Mouse (Mus musculus): Measurements from ENCODE around the gene Zfp385b.

Gene Zfp385b

DNA sequence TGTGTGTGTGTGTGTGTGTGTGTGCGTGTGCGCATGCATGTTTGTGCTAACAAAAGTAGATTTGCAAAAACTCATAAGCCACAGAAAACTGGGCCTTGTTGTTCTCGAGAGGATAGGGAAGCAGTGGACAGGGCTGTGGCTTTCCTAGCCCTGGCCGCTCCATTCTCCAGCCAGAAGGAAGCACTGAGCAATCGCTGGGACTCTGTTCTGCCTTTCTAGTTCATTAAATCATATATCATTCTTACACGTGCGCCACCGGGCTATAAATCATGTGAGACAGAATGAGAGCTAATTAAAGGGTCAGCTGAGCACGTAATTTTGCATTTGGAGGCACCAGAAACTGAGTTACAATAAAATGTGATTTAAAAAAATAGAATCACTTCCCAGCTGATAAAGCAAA lies 29.1 kb downstream of the Zfp385b start:
- no peak for DNase-seq (ENCODE audit: low spot score)

DNA sequence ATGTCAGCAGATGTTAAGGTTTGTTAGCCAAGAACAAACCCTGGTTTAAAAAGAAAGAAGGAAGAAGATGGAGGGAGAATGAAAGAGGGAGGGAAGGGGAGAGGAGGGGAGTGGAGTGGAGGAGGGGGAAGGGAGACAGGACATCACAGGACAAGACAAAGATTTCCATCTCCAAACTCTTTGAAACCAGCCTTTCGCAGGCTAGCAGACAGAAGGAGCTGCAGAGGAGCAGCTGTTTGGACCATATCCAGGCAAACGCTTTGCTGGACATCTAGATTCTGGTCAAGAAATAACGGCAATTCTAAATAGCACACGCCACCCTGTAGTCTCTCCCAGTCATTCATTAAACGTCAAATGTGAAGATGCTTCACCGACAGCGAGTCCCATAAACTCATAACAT lies 38.0 kb downstream of the Zfp385b start:
- no peak for DNase-seq (ENCODE audit: low spot score)

DNA sequence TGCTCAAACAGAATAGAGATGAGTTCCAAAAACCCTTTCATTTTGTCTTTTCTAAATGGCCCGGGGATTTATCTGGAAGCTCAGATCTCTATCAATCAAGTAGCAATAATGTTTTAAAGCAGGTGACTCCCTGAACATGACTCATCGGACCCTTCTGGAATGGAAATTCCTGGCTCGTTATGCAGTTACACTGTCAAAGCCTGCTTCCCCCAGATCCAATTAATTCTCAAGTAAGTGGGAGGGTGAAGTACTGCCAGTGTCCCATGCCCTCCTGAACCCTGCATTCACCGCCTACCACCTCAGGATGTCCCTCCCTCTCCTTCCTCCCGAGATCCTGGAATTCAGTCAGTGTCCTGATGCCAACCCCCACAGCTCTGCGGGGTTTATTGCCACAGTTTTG lies 41.7 kb downstream of the Zfp385b start:
- peak; percentile 44 for DNase-seq (ENCODE audit: low spot score)

DNA sequence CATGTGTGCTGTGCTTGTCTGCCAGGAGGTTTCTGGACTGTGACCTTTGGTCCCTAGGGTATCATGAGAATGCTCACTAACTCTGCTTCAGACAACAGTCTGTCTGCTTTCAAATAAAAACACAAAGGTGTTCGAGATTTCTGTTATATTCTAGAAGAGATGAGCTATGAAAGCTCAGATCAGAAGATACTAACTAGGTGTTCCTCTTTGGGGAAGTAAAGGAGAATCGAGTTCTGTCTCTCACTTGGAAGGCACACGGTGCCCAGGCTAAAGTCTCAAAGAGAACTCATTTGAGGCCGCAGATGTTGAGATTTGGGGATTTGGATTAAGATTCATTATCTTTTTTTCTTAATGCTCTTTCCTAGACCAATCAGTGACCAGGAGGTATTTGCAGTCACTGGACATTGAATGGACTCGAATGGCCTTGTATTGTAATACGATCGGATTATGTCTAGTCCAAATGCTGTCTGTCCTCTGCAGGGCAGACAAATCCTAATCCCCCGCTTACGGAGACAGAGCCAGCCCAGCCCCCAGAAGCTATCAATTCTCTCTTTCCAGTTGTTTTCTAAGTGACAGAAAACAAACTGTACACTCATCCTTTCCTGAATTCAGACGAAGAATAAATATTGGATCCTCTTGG lies 42.3 kb downstream of the Zfp385b start:
- peak; percentile 46 for DNase-seq (ENCODE audit: low spot score)

DNA sequence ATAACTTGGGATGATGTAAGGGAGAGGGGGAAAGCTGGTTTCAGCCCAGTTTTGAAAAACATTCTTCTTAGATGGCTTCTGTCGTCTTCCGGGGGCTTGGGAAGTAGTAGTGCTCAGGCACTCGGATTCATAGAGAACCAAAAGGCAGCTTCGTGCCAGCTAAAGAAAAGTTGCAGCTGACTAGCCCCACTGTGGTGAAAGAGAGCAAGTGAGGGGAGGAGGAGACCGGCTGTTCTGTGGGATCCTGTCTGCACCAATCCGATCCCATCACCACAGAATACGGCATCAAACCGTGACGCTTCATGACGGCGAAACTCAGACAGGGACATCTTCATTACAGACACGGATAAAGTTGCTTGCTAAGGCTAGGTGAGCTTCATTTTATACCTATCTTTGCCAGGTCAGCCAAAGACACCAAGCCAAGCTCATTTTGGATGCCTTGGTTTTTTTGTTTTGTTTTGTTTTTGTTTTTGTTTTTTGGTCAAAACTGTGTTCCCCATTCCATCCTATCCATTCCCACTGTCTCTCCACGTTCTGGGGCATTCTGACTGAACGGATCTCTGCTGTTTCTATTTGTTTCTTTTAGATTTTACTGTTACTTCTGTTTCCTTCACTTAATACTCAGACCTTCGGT lies 44.1 kb downstream of the Zfp385b start:
- peak; percentile 28 for DNase-seq (ENCODE audit: low spot score)

DNA sequence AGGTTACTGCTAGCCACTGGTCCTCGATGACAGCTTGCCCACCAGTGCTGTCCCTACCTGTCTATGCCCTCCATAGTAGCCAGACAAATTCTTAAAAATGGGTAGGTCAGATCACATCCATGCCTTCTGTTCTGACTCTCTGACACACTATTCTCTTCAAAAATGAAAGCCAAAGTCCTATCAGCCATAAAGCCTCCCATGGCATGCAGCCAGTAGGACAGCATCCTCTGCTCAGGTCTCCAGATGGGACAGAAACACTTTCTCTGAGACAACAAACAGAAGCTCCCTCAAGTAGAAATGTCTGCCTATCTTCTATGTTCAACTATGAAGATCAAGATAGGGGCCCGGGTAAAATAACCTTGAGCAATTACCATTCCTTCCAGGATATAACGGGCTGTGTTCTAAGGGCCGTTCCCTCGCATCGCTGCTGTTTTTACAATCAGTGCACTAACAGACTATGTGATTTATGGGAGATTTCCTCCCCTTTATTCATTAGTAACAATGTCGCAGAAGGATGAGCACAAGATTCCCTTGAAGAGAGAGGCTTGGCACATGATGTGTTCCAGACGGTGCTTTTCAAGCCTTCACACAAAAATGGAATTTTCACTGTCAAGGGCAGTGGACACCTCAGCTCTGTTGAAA lies 49.3 kb downstream of the Zfp385b start:
- DNase-seq (ENCODE audit: low spot score): peak; percentile 9

DNA sequence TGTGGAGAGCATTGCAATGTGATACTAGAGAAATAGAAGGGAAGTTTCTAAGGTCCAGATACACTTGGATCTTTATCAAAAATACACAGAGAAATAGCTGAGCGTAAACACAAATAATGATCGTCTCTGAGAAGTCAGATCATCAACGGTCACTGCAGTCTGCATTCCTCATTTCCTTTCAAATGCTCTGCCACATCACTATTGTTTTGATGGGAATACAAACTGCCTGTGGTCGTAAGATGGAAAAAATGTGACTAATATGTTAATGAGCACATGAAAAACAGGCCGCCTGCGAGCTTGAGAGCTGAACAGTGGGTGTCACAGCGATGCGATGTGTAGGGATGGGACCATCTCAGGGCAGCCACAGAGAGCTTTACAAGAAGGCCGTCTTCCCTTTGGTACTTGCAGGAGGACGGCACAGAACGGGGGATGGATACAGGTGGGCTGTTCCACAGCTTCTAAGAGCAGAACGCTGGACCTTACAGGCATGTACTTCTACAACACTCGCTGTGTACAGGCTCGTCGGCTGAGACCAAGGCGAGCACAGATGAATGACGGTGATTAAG lies 51.0 kb downstream of the Zfp385b start:
- DNase-seq (ENCODE audit: low spot score): no peak

DNA sequence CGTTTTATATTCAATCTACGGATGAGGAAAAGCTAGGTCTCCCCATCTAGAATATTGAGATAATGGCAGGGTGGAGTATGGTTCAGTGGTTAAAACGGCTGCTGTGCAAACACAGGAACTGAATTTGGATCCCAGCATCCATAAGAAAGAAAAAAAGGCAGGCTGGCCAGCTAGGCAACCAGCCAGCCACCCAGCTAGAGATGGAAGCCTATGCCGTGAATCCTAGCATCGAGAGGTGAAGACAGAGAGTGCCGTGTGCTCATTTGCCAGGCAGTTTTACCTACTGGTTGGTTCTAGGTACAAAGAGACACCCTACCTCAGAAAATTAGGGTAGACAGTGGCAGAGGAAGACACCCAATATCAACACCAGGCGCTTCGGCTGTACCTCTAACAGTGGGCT lies 57.5 kb downstream of the Zfp385b start:
- DNase-seq (ENCODE audit: low spot score): no peak

DNA sequence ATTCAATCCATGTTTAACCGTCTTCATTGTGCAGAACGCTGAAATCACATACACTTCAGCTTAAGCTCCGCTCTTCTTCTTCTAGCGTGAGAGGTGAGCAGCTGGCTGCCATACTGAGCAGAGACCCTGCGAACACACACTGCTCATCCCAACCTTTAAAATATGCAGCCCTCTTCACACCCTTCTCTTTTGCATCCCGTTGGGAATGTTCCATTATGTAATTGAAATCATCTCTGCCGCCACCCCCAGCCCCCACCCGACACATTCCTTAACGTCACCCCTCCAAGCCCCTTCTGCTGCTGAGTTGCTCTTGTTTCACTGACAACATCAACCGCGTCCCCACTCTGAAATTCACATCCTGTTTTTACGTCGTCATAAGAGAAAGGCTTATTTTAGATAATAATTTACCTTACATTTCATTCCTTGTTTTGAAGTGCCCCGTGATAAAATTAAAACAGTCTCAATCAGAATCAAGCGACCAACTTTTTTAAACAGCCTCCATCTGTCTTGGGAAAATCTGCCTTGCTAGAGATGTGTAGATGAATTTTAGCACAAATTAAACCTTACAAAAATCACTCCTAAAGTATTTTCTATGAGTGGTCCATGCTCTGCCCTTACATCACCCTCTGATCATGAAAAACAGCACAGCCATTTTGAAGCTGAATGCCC lies 60.9 kb downstream of the Zfp385b start:
- no peak for DNase-seq (ENCODE audit: low spot score)

DNA sequence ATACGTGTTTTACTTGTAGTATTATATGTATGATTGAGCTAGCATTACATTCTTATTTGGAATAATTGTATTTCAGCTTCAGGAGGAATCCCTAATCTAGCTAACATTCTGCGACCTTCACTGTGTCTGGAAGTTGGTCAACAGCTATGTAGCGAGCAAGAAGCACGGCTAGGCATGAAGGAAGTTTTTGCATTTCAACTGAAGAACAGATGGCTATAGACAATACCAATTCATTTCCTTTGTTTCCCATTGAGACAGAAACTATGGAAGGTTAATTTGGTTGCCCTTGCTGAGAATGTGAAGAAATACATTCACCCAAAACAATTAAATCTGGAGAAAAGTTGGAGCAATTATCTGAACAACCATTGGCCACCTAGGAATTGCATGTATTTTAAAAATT lies 66.9 kb downstream of the Zfp385b start:
- no peak for DNase-seq (ENCODE audit: low spot score)

DNA sequence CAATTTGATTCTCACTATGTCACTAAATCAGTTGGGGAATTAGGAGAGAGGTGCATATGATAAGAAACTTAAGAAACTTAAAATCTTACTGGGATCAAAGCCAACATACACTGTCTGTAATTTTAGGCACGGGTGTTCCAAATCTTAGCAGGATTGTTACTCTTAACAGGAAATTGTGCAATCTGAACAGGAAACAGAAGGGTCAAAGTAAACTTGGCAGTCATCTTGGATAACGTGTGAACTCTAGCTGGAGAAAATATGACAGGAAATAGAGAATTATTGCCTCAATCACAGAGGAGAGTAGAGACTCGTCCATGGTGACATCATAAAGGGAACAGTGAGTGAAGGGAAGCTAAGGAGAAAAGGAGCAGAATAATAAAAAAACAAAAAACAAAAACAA lies 69.8 kb downstream of the Zfp385b start:
- no peak for DNase-seq (ENCODE audit: low spot score)

DNA sequence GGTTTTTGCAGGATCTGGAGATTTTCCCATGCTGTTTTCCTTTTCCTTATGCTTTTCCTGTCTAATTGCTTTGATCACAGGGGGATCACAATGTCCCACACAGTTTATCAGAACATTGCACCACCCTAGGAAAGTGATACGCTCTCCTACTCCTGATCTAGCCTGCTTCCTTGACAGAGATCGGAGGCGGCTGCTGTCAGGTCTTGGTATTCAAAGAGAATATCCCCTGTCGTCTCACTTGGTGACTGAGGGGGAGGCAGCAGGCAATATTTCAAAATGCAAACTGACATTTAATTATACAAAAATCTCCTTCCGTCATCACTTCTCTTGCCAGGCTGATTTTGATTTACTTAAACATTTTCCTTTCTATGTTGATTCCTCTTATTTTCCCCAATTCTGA lies 73.0 kb downstream of the Zfp385b start:
- DNase-seq (ENCODE audit: low spot score): no peak

DNA sequence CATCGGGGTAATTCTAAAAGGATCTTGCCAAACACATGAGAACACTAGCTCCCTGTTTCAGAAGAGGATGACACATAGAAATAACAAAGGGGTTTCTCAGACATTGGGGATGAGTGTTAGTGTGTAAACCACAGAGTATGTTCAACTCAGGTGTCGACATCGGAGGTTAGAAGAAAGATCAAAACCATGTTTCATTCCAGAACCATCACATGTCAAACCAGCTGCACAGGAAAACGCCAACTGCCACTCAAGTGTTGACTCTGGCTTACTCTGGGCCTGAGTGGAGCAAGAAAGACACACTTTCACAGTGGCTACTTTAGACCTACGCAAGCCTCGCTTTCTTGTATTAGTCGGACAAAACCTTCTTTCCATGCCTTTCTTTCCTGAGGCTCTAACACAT lies 74.2 kb downstream of the Zfp385b start:
- no peak for DNase-seq (ENCODE audit: low spot score)

DNA sequence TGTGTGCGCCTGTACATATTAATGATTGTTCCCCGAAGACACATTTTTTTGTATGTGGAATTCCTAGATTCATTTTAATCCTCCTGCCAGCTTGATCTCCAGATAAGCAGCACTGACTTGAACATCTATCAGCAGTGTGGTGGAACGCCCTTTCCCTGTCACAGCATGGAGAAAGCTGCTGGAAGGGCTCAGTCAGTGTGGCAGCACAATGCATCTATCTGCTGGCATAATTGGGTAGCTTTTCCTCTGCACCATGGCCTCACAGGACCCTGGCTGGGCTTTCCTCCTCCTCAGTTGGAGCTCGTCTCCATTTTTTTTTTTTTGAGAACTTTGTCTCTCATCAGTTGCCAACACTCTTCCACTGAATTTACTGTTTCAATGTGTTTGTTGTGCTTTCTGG lies 77.1 kb downstream of the Zfp385b start:
- DNase-seq (ENCODE audit: low spot score): no peak

DNA sequence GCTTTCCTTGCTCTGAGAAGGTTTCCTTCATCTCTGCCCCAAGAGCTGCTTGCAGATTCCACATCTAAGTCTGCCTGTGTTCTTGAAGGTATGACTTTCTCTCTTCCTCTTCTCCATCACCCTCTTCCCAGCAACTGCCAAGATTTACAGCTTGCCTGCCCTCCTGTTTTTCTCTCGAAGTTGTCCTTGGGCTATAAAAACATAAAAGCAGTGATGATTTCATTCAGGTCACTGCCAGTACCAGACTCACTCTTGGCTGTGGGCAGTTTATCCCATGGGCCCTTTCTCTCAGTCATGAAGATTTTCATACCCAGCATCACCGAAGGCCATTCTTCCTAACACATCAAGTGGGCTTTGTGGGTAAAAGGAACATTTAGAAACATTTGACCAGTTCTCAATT lies 89.2 kb downstream of the Zfp385b start:
- no peak for DNase-seq (ENCODE audit: low spot score)

DNA sequence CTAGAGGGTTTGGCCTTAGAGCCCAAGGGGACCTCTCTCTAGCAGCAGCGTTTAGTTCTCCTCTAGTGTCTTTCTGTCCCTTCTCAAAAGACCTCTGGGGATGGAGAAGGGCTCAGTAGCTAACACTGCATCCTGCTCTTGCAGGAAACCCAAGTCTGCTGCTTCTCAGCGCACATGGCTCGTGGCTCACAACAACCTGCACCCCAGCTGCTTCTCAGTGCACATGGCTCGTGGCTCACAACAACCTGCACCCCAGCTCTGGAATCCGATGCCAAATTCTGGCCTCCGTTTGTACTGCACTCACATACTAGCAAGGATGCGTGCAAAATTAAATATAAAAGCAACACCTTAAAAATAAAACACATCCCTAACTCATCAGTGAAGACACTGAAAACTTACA lies 92.6 kb downstream of the Zfp385b start:
- no peak for DNase-seq (ENCODE audit: low spot score)

DNA sequence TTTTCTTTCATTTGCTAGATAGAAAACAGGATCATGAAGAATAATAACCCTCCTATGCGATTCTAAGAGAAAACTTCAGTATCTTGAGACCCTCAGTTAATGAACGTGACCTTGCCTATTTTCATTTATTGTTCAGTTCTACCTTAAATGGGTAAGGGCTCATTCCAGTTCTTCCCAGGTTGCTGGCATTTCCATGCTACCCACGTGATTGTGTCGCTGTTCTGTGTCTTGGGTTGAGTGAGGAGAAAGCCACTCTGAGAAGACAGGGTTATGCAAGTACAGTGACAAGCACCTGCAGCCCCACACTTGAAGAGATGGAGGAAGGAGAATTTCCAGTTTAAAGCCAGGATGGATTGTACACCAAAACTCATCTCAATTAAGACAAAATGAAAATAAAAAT lies 98.6 kb downstream of the Zfp385b start:
- DNase-seq (ENCODE audit: low spot score): no peak

DNA sequence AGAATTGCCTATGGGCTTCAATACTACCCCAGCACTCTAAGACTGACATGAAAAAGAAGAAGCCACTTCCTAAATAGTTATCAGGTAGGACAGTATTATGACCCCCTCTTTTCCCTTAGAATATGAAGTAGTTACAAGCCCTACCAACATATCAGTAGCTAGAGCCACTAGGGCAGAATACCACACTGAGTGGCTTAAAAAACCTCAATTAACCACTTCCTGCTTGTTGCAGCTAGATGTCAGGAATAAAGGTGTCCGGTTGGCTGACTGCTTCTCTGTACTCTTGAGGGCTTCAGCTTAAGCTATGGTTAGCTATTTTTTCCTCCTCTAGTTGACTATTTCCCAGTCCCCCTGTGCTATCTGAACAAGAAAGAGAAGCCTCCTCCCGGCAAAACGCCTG lies 103.1 kb downstream of the Zfp385b start:
- DNase-seq (ENCODE audit: low spot score): no peak

DNA sequence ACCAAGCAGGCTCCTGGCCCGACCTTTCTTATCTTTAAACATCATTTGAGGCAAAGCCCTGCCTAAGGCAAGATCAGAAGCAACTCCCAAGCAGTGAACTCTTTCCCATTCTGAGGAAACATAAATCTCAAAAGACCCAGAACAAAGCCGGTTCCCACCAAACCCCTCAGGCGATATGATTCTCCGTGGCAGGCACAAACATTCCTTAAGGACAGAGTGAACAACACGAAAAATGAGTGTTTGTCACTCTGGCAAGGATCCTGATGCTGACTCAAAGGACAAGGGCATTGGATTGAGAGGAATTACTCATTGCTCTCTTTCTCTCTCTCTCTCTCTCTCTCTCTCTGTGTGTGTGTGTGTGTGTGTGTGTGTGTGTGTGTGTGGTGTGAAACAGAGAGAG lies 105.6 kb downstream of the Zfp385b start:
- no peak for DNase-seq (ENCODE audit: low spot score)

DNA sequence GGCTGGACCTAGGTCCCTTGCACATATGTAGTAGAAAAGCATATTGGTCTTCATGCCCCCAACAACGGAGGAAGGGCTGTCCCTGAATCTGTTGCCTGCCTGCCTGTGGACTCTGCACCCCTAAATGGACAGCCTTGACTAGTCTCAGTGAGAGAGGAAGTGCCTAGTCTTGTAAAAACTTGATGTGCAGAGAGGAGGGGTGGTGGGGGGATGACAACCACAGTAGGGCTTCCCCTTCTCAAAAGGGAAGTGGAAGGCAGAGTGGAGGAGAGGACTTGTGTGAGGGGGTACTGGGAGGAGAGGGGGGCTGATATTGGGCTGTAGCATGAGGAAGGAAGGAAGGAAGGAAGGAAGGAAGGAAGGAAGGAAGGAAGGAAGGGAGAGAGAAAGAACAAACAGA lies 107.7 kb downstream of the Zfp385b start:
- no peak for DNase-seq (ENCODE audit: low spot score)

DNA sequence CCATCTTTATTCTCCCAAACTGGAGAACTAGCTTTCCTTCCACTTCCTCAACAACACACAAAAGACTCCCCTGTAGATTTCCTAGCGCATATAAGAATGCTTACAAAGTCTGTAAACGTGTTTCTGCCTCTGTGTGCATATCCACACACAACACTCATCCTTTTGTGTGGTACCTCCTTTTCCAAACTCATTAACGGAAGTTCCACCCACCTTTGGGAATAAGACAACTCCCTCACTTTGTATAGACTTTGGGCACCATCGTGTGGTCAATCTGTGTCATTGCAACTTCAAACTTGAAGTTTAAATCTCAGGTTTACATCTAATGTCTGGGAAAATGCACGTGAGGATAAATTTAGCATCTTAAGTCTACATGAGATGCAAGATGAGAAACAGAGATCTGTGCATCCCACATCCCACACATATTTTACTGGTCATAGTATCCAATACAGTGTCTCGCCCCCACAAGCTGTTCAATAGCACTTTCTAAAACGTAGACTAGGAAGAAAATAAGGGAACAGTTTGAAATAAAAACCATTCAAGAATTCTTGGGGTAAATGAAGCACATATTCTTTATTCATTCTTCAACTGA lies 110.1 kb downstream of the Zfp385b start:
- DNase-seq (ENCODE audit: low spot score): peak; percentile 84

DNA sequence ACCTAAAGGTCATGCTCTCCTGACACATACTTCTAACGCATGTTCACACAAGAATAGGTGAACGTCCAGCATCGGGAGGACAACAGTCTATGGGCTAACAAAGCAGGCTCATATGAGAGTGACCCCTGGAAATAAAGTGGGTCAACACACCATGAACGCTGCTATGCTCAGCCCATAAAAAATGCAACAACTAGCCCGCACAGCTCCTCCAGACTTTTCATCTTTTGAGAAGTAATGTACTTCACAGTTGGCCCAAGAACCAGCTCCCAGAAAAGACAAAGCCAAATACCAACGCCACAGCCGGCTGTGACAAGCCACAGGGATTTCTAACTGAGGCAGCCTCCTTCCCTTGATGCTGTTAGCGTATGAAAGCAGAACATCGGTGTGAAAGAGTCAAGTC lies 112.3 kb downstream of the Zfp385b start:
- no peak for DNase-seq (ENCODE audit: low spot score)

DNA sequence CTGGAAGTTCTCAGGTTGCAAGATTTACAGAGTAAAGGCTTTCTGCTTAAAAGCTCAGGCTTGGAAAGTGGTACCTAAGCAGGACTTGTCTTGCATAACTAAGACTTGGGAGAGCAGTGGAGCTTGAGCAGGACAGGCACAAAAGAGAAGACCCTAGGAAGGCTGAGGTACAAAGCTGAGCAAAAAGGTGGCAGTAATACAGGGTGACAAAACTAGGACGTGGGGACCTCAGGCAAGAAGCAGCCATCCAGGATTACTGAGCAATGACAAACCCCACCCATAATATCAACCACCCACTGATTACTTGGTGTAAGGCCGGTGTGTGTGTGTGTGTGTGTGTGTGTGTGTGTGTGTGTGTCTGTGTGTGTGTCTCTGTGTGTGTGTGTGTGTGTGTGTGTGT lies 114.0 kb downstream of the Zfp385b start:
- no peak for DNase-seq (ENCODE audit: low spot score)

Data from embryo, embryonic 10.5 days (tissue).